Mouse (Mus musculus): ENCODE data around the gene Trpc6.

GRCm38 (mm10) chr9:8597089-8597488, 53.1 kb downstream of the Trpc6 start:
- TF ChIP-seq POLR2A (IDR thresholded peaks at IDR 0.05; ENCODE audit: borderline replicate concordance, control insufficient read depth, low read depth, low read length) (no peak), CTCF (IDR thresholded peaks at IDR 0.05; ENCODE audit: control insufficient read depth, insufficient read depth, low read length) (no peak)

Data from bone marrow, adult 2 months (tissue).